Mouse (Mus musculus): ENCODE measurements around the gene Itgae.

DNA sequence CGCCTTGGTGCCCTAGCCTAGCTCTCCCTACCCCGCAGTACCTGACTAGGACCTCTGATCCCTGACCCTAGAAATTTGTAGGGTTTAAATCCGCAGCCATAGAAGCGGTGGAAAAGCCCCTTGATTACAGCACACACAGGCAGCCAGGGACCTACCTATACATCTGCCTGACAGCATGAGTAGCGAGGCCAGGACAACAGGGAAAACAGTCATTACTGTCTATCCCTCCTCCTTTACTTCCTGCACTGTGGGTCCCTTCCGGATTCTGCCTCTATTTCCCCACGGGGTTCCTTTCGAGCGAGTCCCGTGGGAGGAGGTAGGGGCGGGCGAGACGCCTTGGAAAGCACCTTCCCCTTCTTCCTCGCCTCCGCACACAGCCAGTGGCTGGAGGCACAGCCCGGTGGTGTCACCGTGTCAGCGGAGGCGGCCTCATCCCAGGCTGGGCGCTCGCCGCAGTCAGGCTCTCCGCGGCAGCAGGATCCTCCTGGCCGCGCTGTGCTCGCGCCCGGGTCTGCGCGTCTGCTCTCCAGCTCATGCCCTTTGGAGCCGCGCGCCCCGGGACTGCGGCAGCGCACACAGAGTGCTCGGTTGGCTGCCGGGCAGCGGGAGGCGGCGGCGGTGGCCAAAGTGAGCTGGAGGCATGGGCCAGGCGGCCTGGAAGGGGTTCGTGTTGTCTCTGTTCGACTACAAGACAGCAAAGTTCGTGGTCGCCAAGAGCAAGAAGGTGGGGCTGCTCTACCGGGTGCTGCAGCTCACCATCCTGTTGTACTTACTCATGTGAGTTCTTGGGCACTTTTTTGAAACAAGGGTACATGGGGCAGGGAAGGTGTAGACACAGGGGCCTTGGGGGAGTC lies 69.8 kb downstream of the Itgae start, which contains the start of gene P2rx5:
- no peak for TF ChIP-seq POLR2A (IDR thresholded peaks at IDR 0.05; ENCODE audit: insufficient read depth, low read length)
- TF ChIP-seq EP300 (IDR thresholded peaks at IDR 0.05; ENCODE audit: insufficient read depth, low read depth, low read length) = no peak

Data from ES-Bruce4 (cell line).